Mouse (Mus musculus): ENCODE measurements around the gene Rhbdf2. TPM values are rescaled to one million over a fixed set of nuclear protein-coding genes. Genes with fewer than 3 reads are reported as not detected.
A peak's percentile ranks its signal among the peaks of the same experiment; 100 is the strongest.

Rhbdf2 gene
- polyA plus RNA-seq, 1 experiment from 2014 or later: 0.61 TPM

DNA sequence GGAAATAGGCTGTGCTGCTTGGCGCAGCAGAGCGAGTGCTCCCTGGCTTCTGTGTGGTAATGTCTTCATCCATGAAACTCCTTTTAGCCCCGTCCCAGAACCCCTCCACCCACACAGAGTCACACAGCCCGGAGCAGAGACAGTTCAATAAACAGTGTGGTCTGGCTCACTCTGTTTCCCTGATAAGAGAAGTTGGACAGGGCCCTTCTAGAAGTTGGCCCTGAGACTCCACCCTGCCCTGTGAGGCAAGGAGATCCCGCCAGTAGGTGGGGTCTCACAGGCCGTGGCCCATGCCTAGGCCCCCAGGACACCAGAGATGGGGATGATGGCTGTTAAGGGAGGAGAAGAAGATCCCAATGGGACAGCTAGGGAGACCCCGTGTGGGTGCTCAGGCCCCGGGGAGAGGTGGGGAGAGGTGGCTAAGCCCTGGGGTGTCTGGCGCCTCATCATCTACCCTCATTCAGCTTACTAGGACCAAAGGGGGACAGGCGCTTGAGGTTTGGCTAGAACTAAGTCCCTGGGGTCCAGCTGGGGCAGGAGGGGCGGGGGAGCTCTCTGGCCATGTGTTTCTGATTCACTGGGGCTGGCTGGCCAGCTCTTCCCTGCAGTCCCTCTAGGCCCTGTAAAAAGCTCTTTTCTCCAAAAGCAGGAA, 20.6 kb upstream of the Rhbdf2 start:
- Histone ChIP-seq H3K9ac (ENCODE audit: low read length) (no peak overlapping the region), H3K27ac (ENCODE audit: low read depth, low read length) (no peak overlapping the region), H3K4me1 (ENCODE audit: control insufficient read depth, insufficient read depth, low read length) (peaks cover 9% of the 10 kb centered on the region; the same call in 1 of the 2 replicates), H3K9me3 (replicated peaks; ENCODE audit: control insufficient read depth, low read length) (no peaks in the 10 kb centered on the region), H3K4me3 (ENCODE audit: low read depth, low read length) (no peak overlapping the region), H3K27me3 (replicated peaks; ENCODE audit: control insufficient read depth, insufficient read depth, low read length) (peaks cover 3% of the 10 kb centered on the region; the same call in 1 of the 2 replicates), H3K36me3 (ENCODE audit: control insufficient read depth, insufficient read depth, low read length) (no peaks in the 10 kb centered on the region), H3K4me2 (ENCODE audit: low read length) (no peak overlapping the region)
- ATAC-seq: no peak
- WGBS: 65% methylated on average over 10 of the region's 11 CpGs
- DNase-seq (ENCODE audit: low spot score): no peak

DNA sequence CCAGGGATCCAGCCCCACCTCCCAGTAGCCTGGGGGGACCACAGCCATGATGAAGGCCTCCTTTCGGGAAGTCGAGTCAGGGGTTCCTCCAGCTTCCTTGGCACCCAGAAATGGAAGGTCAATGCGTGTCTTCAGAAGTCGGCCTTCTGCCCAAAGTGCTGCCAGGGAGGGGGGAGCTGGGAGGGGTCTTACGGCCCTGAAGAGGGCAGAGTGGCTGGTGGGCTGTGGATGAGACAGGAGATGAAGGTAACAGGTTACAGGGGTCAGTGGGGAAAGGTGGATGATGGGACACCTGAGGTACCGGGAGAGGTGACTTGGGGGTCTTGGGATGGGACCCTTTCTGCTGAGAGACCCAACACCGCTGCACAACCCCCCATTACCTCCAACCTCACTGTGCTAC, 20.0 kb upstream of the Rhbdf2 start:
- peaks cover 9% of the 10 kb centered on the region; the same call in 1 of the 2 replicates for H3K4me1 ChIP-seq (ENCODE audit: control insufficient read depth, insufficient read depth, low read length)
- H3K4me2 ChIP-seq (ENCODE audit: low read length): no peak overlapping the region
- H3K36me3 ChIP-seq (ENCODE audit: control insufficient read depth, insufficient read depth, low read length): no peaks in the 10 kb centered on the region
- no peak for ATAC-seq
- no peaks in the 10 kb centered on the region for H3K27me3 ChIP-seq (replicated peaks; ENCODE audit: control insufficient read depth, insufficient read depth, low read length)
- no peak overlapping the region for H3K27ac ChIP-seq (ENCODE audit: low read depth, low read length)
- no peak overlapping the region for H3K9ac ChIP-seq (ENCODE audit: low read length)
- H3K9me3 ChIP-seq (replicated peaks; ENCODE audit: control insufficient read depth, low read length): no peaks in the 10 kb centered on the region
- DNase-seq (ENCODE audit: low spot score): no peak
- WGBS: 84% methylated on average over 7 of the region's 7 CpGs
- H3K4me3 ChIP-seq (ENCODE audit: low read depth, low read length): no peak overlapping the region

DNA sequence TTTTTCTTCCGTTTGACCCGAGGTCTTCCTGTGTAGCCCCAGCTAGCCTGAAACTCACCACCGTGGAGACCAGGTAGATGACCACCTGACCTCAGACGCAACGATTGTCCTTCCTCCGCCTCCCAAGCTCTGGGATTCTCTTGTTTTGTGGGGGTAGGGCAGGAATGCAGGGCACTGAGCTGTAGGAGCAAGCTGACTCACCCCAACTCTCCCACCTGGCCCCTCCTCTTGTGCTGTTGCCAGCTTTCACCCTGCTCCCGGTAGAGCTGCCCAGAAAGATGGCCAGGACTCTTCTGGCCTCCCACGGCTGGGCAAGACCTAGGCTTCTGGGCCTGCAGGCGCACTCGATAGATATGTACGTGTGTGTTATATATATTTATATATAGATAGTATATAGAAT, 19.3 kb upstream of the Rhbdf2 start:
- no peaks in the 10 kb centered on the region for H3K36me3 ChIP-seq (ENCODE audit: control insufficient read depth, insufficient read depth, low read length)
- no peak overlapping the region for H3K27ac ChIP-seq (ENCODE audit: low read depth, low read length)
- peaks cover 9% of the 10 kb centered on the region; the same call in 1 of the 2 replicates for H3K4me1 ChIP-seq (ENCODE audit: control insufficient read depth, insufficient read depth, low read length)
- DNase-seq (ENCODE audit: low spot score) (no peak), ATAC-seq (no peak)
- no peaks in the 10 kb centered on the region for H3K27me3 ChIP-seq (replicated peaks; ENCODE audit: control insufficient read depth, insufficient read depth, low read length)
- H3K4me2 ChIP-seq (ENCODE audit: low read length): no peak overlapping the region
- WGBS: 71% methylated on average over 11 of the region's 11 CpGs
- no peaks in the 10 kb centered on the region for H3K9me3 ChIP-seq (replicated peaks; ENCODE audit: control insufficient read depth, low read length)
- no peak overlapping the region for H3K4me3 ChIP-seq (ENCODE audit: low read depth, low read length)
- H3K9ac ChIP-seq (ENCODE audit: low read length): no peak overlapping the region

DNA sequence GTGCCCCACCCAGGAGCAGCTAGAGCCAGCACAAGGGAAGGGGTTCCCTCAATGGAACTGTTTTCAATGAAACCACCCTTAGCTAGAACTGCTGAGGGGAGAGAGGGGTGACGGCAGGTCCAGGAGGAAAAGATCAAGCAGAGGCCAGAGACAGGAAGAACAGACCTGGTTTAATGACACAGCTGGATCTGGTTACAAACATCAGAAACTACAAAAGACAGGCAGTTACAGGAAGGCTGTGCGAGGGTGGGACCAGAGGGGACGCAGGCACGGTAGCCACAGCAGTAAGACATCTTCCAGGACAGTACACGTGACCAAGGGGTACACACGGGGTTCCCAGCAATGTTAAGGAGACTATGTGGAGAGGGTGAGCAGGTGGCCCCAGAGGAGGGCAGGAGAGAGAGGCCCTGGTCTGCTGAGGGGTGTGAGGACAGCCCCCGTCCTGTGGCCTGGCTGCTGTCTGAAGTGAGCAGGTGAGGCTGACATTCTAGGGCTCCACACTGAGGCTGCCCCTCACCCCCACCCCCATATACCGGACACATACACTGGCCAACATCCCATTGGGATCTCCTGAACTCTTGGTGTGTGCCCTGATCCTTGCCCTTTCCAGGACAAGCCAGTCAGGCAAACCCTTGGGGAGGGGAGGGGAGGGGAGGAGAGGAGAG, 18.8 kb upstream of the Rhbdf2 start:
- Histone ChIP-seq H3K4me2 (ENCODE audit: low read length) (no peak overlapping the region), H3K36me3 (ENCODE audit: control insufficient read depth, insufficient read depth, low read length) (no peaks in the 10 kb centered on the region), H3K9me3 (replicated peaks; ENCODE audit: control insufficient read depth, low read length) (no peaks in the 10 kb centered on the region), H3K9ac (ENCODE audit: low read length) (no peak overlapping the region), H3K27me3 (replicated peaks; ENCODE audit: control insufficient read depth, insufficient read depth, low read length) (no peaks in the 10 kb centered on the region), H3K4me1 (ENCODE audit: control insufficient read depth, insufficient read depth, low read length) (peaks cover 9% of the 10 kb centered on the region; the same call in 1 of the 2 replicates), H3K27ac (ENCODE audit: low read depth, low read length) (no peak overlapping the region), H3K4me3 (ENCODE audit: low read depth, low read length) (no peak overlapping the region)
- ATAC-seq: no peak
- no peak for DNase-seq (ENCODE audit: low spot score)
- WGBS: 64% methylated on average over 8 of the region's 8 CpGs

DNA sequence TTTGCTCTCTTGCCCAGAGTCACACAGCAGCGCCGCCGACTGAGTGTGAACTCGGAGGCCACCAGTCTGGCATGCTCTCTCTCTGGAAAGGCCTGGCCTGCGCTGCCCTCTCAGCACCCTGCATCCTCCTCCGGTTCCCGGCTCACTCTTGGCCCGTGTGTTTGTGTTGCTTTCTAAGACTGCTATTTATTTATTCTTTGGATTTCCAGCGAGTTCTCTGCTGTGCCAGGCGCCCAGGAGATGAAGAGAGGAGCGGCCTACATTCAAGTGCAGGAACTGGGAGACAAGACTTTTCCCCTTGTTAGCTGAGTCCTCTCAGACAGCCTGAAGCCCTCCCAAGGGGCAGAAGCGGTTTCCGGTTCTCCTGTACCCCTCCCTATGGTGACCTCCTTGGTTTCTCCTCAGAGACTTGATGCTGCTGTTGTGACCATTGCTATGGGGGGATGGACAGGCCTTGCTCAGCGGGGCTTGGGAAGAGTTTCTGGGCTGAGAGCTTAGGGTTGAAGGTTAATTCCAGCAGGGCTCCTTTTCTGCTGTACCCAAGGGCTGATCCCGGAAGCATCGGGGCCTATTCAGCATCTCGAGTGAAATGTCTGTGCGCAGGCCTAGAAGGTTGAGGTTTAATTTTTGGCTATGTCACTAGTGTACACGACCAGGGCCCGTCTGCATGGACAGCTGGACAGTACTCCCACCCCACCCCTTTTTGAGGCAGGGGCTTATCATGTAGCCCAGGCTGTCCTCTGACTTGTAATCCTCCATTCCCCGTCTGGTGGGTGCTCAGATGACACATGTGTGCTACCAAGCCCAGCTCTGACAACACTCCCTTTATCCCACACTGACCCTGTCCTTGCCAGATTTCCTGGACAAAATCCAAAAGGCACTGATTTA, 17.6 kb upstream of the Rhbdf2 start:
- Histone ChIP-seq H3K4me2 (ENCODE audit: low read length) (peak overlapping the region; percentile 58), H3K27ac (ENCODE audit: low read depth, low read length) (0 out of 2 replicates have a peak overlapping the region, but pooled peaks have one; percentile 18), H3K36me3 (ENCODE audit: control insufficient read depth, insufficient read depth, low read length) (no peaks in the 10 kb centered on the region), H3K27me3 (replicated peaks; ENCODE audit: control insufficient read depth, insufficient read depth, low read length) (no peaks in the 10 kb centered on the region), H3K9ac (ENCODE audit: low read length) (peak overlapping the region; percentile 65), H3K4me1 (ENCODE audit: control insufficient read depth, insufficient read depth, low read length) (peaks cover 9% of the 10 kb centered on the region; the same call in 1 of the 2 replicates), H3K9me3 (replicated peaks; ENCODE audit: control insufficient read depth, low read length) (no peaks in the 10 kb centered on the region), H3K4me3 (ENCODE audit: low read depth, low read length) (no peak overlapping the region)
- 53% methylated on average over 21 of the region's 21 CpGs for WGBS
- no peak for DNase-seq (ENCODE audit: low spot score)
- no peak for ATAC-seq

DNA sequence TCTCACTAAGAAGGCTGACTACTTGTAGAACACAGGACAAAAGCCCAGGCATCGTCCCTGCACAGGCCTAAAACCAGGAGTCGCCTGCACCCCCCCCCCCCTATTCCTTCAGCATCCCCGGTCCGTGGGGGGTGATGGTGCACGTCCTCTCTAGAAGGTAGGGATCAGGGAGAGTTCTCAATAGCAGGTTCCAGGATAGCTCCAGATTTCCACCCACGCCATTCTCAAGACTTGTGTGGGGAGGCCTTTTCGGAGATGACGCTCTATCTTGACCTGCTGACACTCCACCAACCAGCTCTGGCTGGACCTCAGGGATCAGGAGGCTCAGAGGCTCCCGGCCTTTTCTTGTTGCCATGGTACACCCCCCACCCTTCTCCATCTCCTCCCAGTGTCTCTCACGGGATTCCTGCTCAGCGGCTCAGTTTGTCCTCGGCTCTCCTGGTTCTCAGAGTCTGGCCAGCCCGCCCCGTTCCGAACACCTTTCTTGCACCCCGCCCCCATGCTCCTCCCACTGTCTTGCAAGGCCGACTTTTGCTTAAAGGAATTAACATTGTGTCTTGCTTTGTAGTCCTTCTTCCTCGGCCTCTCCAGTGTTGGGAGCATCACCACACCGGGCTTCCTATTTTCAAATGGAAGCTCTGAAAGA, 16.9 kb upstream of the Rhbdf2 start:
- 7% methylated on average over 19 of the region's 19 CpGs for WGBS
- Histone ChIP-seq H3K9me3 (replicated peaks; ENCODE audit: control insufficient read depth, low read length) (no peaks in the 10 kb centered on the region), H3K4me1 (ENCODE audit: control insufficient read depth, insufficient read depth, low read length) (peaks cover 9% of the 10 kb centered on the region; the same call in 1 of the 2 replicates), H3K27ac (ENCODE audit: low read depth, low read length) (0 out of 2 replicates have a peak overlapping the region, but pooled peaks have one; percentile 18), H3K36me3 (ENCODE audit: control insufficient read depth, insufficient read depth, low read length) (no peaks in the 10 kb centered on the region), H3K27me3 (replicated peaks; ENCODE audit: control insufficient read depth, insufficient read depth, low read length) (no peaks in the 10 kb centered on the region), H3K4me2 (ENCODE audit: low read length) (peak overlapping the region; percentile 58), H3K4me3 (ENCODE audit: low read depth, low read length) (peak overlapping the region; percentile 19), H3K9ac (ENCODE audit: low read length) (peak overlapping the region; percentile 65)
- no peak for DNase-seq (ENCODE audit: low spot score)
- ATAC-seq: peak; percentile 18; the same call in 1 of the 2 replicates

DNA sequence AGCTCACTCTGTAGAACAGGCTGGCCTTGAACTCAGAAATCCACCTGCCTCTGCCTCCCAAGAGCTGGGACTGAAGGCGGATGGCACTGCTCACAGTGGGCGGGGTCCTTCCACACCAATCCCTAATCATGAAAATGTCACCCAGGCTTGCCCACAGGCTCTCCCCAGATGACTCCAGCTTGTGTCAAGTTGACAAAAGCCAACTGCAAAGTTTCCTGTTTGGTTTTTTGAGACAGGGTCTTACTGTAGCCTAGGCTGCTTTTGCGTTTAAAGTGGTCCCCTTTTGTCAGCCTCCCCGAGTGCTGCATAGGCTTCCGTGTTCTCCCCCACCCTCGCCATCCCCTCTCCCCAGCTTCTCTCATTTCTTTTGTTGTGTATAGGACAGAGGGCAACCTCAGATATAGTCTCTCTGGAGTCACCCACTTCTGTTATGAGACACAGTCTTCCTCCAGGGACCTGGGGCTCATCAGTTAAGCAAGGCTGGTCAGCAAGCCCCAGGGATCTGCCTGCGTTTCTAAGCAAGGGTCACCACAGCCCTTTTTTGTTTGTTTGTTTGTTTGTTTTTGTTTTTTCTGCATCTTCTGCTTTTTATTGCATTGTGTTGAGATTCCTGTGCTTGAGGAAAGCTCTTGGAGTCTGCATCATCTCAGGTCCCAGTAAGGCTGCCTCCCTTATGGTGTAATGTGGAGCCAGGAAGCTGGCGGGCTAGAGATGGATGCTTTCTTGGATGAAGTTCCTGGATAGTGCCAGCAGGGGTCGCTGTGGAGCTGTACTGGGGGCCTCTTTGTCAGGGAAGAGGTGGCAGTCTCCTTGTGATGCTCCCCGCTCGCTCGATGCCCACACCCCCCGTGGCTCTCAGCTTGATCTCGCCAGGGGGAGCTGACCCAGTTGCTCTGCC, 16.1 kb upstream of the Rhbdf2 start:
- DNase-seq (ENCODE audit: low spot score): peak; percentile 94
- WGBS: 37% methylated on average over 14 of the region's 14 CpGs
- peak overlapping the region; percentile 19 for H3K4me3 ChIP-seq (ENCODE audit: low read depth, low read length)

More for the DNA sequence above, 16.1 kb upstream of the Rhbdf2 start:
- H3K27me3 ChIP-seq (replicated peaks; ENCODE audit: control insufficient read depth, insufficient read depth, low read length): no peaks in the 10 kb centered on the region
- H3K36me3 ChIP-seq (ENCODE audit: control insufficient read depth, insufficient read depth, low read length): no peaks in the 10 kb centered on the region
- H3K4me1 ChIP-seq (ENCODE audit: control insufficient read depth, insufficient read depth, low read length): peaks cover 9% of the 10 kb centered on the region; the same call in 1 of the 2 replicates
- no peak overlapping the region; the same call in 1 of the 2 replicates for H3K27ac ChIP-seq (ENCODE audit: low read depth, low read length)
- H3K9ac ChIP-seq (ENCODE audit: low read length): peak overlapping the region; percentile 65
- no peaks in the 10 kb centered on the region for H3K9me3 ChIP-seq (replicated peaks; ENCODE audit: control insufficient read depth, low read length)
- peak; percentile 89 for ATAC-seq
- peak overlapping the region; percentile 58 for H3K4me2 ChIP-seq (ENCODE audit: low read length)
